Mouse (Mus musculus) mature B cell (primary cell): Measurements from ENCODE around the gene Glt28d2.
"Not testable (repeated sequence)": the region's sequence is repeated elsewhere in the genome, so short reads cannot be mapped to it uniquely, and the experiment has no call there.

ENCODE experiments used
- in situ Hi-C: fragments of 300-500 bp; cut with MboI; formaldehyde crosslinking; loops from 2 replicates; pipeline ENCODE4 v1.14.3; 2019

Glt28d2 gene

DNA sequence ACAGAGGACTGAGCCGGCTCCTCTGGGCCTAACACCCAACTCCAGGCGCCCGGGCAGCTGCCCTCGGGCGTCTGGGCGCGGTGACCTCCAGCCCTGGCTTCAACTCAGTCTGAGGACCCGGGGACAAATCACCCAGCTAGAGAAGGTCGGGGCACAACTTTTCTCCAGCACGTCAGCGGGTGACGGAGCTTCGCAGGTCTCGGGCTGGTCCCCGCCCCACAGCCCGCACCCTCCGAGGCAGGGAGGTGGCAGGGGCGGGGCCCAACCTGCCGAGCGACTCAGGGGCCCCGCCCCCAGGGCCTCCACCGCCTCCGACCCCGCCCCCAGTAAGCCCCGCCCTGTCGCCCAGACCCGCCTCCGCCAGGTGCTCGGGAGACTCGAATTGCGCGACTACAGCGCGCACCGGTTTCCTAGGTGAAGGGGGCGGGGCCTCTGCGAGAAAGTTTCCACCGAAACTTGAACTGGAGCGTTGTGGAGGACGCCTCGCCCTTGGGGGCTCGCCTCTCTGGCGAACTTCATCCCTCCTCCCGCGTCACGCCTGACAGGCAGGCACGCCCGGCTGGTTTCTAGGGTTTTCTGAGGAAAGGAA is at the start of gene Glt28d2, which contains the start of gene Gm37240:
Gene Glt28d2, minus strand, starts transcription at position 278 of the 589 bp plus-strand sequence.
Gene Gm37240, minus strand, starts transcription at position 280 of the 589 bp plus-strand sequence.
- in situ Hi-C loops = no loop called here

- in situ Hi-C loops = no loop called here
These were observed 46.3 kb upstream of the Glt28d2 start for GRCm38 (mm10) chr3:85933586-85933985.

DNA sequence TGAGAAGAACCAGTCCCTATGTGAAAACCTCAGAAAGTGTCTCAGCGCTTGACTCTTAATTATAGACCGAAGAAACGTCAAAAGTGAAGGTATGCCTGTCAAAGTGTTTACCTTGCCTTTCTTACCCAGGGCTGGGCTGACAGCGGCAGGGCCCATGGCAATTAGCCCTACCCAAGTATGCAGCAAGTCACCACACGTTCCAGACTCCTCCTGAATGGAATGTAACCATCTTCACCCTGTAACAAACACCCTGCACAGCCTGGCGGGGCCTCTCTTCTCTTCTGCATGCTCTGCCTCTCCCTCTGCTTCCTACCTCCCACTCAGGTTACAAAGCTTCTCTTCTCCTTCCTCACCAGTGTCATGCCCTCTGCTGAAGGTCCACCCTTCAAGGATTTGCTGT is 44.5 kb upstream of the Glt28d2 start:
- in situ Hi-C loops = no loop called here

DNA sequence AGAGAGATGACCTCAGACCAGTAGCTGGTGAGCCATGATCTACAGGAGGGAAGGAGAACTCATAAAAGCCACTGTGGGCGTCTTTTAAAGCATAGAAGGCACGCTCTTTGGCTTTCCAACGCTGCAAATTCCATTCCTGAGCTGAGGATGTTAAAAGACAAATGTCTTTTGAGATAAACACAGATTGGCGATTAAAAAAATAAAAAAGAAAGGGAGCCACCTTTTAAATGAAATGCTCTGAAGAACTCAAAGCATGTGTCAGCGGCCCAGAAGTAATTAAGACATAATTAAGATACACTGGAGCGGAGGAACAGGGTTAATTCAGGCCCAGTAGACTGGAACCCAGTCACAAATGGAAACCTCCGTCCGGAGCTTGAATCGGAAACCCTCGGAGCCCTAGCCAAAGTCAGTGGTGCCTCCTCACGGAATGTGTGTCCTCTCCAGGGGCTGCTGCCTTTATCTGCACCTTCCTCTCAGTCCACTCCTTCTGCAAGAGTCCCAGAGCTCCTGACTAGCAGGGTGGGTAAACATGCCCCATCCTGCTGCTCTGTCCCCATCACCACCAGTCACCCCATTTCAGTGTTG is 43.4 kb upstream of the Glt28d2 start:
- in situ Hi-C loops = no loop called here

- in situ Hi-C loops = no loop called here
These were observed 42.4 kb upstream of the Glt28d2 start for GRCm38 (mm10) chr3:85929711-85930110.

DNA sequence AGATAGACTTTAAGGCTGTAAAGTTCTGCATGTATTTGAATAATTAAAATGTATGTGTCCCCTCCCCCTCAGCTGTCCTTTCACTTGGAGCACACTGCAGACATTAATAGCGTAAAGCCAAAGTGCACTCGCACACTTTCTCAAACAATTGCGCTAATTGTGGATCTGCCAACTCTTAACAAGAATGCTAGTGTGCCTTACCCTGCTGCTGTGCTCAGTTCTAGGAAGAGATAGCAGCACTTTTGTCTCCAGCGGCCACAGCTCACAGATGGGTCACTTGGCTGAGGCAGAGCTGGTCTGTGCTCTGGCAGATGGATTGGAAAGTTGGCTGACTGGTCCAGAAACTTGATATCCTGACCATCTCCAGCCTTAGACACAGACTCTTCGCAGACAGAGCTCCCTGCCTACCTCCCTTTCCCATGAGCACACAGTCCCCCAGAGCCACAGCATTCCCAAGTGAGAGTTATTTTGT is 40.9 kb upstream of the Glt28d2 start:
- in situ Hi-C loops = no loop called here

DNA sequence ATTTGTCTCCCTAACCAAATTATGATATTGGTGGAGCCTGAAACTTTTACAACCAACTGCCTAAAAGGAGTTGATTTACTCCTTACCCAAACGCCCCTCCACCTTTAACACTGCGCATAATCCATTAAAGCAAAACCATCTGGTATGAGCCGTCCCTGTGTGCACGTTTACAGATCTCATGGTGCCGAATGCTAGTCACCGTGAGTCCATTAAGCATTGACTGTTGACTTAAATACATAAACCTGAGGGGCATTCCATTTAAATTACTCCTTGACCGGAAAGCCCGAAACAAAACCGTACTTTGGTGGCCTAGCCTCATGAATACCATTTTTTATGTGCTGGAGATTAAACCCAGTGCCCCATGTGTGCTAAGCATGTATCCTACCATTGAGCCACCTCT is 40.0 kb upstream of the Glt28d2 start:
- in situ Hi-C loops = no loop called here

- in situ Hi-C loops = no loop called here
These were observed 36.9 kb upstream of the Glt28d2 start for GRCm38 (mm10) chr3:85923954-85924945.

- in situ Hi-C loops = no loop called here
These were observed 36.0 kb upstream of the Glt28d2 start for GRCm38 (mm10) chr3:85923343-85923742.

- in situ Hi-C loops = no loop called here
These were observed 35.0 kb upstream of the Glt28d2 start for GRCm38 (mm10) chr3:85922331-85922730.

- in situ Hi-C loops = not testable (repeated sequence)
These were observed 33.4 kb upstream of the Glt28d2 start for GRCm38 (mm10) chr3:85920671-85921070.

DNA sequence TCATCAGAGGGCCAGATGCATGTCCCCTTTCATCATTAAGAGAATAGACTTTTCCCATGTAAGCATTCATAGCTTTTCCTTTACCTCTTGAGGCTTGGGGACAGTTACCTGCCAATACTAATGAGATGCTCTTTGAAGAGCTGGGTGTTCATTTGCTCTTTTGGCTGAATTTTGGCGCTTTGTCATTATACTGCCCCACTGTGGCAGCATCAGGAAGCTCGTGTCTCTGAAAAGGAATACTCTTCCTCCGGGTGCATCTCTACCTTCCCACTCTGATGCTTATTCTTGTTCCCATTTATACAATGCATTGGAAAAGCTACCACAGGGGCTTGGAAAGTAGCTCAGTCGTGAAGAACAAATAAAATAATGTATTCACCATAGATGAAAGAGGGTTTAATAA is 30.3 kb upstream of the Glt28d2 start:
- in situ Hi-C loops = no loop called here

DNA sequence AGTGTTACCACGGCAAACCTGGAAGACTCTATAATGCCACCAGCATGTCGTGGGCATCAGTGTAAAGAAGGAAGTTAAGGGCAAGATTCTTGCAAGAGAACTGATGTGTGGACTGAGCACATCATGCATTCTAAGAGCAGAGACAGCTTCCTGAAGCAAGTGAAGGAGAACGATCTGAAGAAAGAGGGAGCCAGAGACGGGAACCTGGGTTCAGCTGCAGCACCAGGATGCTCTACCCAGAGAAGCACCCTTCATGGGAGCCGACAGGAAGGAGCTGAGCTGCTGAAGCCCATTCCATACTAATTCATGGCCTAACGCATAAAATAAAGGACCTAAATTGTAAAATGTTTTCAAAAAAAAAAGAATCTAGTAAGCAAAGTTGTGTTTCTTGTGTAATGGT is 27.5 kb upstream of the Glt28d2 start:
- in situ Hi-C loops = no loop called here

GRCm38 (mm10) chr3:85907136-85907535 is 19.8 kb upstream of the Glt28d2 start:
- in situ Hi-C loops = no loop called here

GRCm38 (mm10) chr3:85904371-85904770 is 17.1 kb upstream of the Glt28d2 start:
- in situ Hi-C loops = no loop called here

DNA sequence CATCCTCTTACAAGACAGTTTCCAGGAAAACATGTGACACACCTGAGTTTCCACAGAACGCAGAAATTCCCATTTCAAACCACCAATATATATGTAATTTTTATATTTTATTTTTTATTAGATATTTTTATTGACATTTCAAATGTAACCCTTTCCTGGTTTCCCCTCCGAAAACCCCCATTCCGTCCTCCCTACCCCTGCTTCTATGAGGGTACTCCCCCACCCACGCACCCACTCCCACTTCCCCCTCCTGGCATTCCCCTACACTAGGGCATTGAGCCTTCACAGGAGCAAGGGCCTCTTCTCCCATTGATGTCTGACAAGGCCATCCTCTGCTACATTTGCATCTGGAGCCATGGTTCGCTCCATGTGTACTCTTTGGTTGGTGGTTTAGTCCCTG is 7.7 kb upstream of the Glt28d2 start:
- in situ Hi-C loops = no loop called here

GRCm38 (mm10) chr3:85891571-85891970 is 4.3 kb upstream of the Glt28d2 start:
- in situ Hi-C loops = no loop called here

DNA sequence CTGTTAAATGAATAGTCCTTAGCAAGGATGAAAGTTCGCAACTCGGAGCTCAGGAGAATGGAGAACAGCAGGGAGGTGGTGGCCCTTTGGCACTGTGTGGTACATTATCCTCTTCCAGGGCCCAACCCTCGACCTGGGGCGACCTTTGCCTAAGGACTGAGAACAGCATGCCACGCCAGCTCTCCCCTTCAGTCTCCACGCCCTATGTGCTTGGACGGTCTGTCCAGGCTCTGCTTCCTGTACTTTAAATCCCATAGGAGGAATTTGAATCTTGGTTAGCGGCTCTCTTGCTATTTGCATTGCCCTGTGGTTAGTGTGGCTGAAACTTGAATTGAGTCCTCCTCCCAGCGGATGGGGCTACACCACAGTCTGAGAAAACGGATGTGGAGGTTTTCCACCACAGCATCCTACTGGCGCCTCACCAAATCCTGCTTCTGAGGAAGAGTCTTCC is 930 bp upstream of the Glt28d2 start:
- in situ Hi-C loops = no loop called here

DNA sequence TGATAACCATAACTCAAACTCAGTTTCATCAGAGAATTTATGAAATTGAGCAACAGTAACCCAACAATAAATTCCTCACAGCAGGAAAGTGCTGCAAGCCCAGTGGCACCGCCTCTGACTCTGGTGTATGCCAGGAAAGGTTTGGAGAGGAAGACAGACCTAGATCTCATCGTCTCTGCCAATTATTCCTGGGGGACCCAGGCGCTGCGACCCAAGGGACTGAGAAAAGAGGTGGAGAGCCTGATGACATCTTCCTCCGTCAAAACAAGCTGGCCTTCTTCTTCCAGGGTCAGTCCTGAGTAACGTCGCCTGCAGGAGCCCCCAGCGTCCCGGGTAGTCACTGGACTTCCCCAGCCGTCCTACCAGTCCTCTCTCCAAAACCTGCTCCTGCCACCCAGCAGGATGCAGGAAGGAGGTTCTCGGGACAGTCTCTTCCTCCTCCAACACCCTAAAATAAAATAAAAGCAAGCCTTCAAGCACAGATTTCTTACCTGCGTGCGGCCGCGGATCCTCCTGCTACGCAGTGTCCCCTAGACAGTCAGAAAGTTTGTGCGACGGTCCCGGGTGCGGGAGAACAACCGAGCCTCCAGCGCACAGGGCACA is 579 bp downstream of the Glt28d2 start:
- in situ Hi-C loops = no loop called here

- in situ Hi-C loops = no loop called here
These were observed 1.4 kb downstream of the Glt28d2 start for GRCm38 (mm10) chr3:85885906-85886305.

GRCm38 (mm10) chr3:85880687-85881086 is 6.6 kb downstream of the Glt28d2 start:
- in situ Hi-C loops = no loop called here

GRCm38 (mm10) chr3:85880068-85880467 is 7.2 kb downstream of the Glt28d2 start:
- in situ Hi-C loops = no loop called here
